Mouse (Mus musculus) neural tube, embryonic 15.5 days (tissue): ENCODE measurements around the gene Slc6a9. TPM values are rescaled to one million over a fixed set of nuclear protein-coding genes. Genes with fewer than 3 reads are reported as not detected.

Experiments
- ATAC-seq: fragments of 200-750 bp; cut with Nextera tagmentation; 2 replicates; pipeline ENCODE4 v1.8.0; 2017; ENCODE audit warnings: mild to moderate bottlenecking, moderate TSS enrichment, moderate library complexity; ENCODE audit not compliant: low FRiP score
- H3K27ac ChIP-seq: fragments of 300-500 bp; sonication (generic); replicated peaks from 2 replicates; pipeline ENCODE4 v1.5.1; 2015; ENCODE audit warnings: mild to moderate bottlenecking, inconsistent platforms
- H3K27me3 ChIP-seq: fragments of 300-500 bp; sonication (generic); replicated peaks from 2 replicates; pipeline ENCODE4 v1.6.1; 2015; ENCODE audit warnings: inconsistent platforms
- H3K36me3 ChIP-seq: fragments of 300-500 bp; sonication (generic); 2 replicates; pipeline ENCODE4 v1.6.1; 2015; ENCODE audit warnings: inconsistent platforms
- H3K4me1 ChIP-seq: fragments of 300-500 bp; sonication (generic); 2 replicates; pipeline ENCODE4 v1.6.1; 2015; ENCODE audit warnings: inconsistent platforms
- H3K4me2 ChIP-seq: fragments of 300-500 bp; sonication (generic); 2 replicates; pipeline ENCODE4 v1.6.1; 2015; ENCODE audit warnings: inconsistent platforms, mild to moderate bottlenecking, moderate library complexity
- H3K4me3 ChIP-seq: fragments of 300-500 bp; sonication (generic); replicated peaks from 2 replicates; pipeline ENCODE4 v1.5.1; 2015; ENCODE audit warnings: mild to moderate bottlenecking, inconsistent platforms
- H3K9ac ChIP-seq: fragments of 300-500 bp; sonication (generic); replicated peaks from 2 replicates; pipeline ENCODE4 v1.6.1; 2015; ENCODE audit warnings: mild to moderate bottlenecking, inconsistent platforms
- H3K9me3 ChIP-seq: fragments of 300-500 bp; sonication (generic); replicated peaks from 2 replicates; pipeline ENCODE4 v1.6.1; 2016; ENCODE audit warnings: inconsistent platforms
- WGBS: fragments of 180-500 bp; shearing (Covaris S2); methylation state at CpG from one replicate; pipeline ENCODE4 v1.1.7; 2015; ENCODE audit warnings: mixed read lengths; 5-methylcytosine and 5-hydroxymethylcytosine counted together
- polyA plus RNA-seq: library from polyadenylated mRNA; unstranded; fragments of >200 nt; fragmentation: Nextera tagmentation; extraction: Ambion mirVana; gene quantifications from 2 replicates; pipeline ENCODE4 v1.2.1, GENCODE M21; 2015

Gene Slc6a9
- polyA plus RNA-seq, 1 experiment from 2014 or later = 51.5 TPM

DNA sequence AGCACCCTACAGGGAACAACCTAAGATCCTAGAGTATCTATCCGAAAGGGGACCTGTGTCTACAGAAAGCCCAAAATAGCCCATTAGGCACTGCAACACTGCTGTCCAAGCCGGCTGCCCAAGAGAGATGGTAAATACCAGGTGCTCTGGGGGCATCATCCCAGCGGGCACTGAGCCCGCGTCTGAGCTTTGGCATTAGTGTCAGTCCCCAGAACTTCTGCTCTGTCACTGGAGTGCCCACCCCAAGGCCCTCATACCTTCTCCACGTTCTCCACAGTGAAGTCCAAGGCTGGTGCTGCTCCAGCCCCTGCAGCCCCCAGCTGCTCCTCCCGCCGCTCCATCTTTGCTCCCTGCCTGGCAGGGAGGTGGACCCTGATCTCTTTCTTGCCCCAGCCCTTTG, 79.7 kb downstream of the Slc6a9 start:
- Histone ChIP-seq H3K9ac (peak overlapping the region; percentile 87), H3K27ac (peak overlapping the region; percentile 90), H3K4me1 (peaks cover 63% of the 10 kb centered on the region), H3K4me3 (peak overlapping the region; percentile 88), H3K27me3 (no peaks in the 10 kb centered on the region), H3K9me3 (no peaks in the 10 kb centered on the region), H3K4me2 (peak overlapping the region; percentile 99), H3K36me3 (peaks cover 15% of the 10 kb centered on the region)
- 18% methylated on average over 8 of the region's 8 CpGs for WGBS
- ATAC-seq = 0 out of 2 replicates have a peak, but pooled peaks have one; percentile 1

GRCm38 (mm10) chr4:117914591-117915442, 80.5 kb downstream of the Slc6a9 start, which contains the start of gene Ipo13:
Ipo13 (minus strand) TSS chr4:117914999.
- under 1% methylated on average over 61 of the region's 61 CpGs for WGBS
- peaks cover 55% of the 10 kb centered on the region for H3K4me1 ChIP-seq
- ATAC-seq = peak; percentile 95
- peak within 1 kb of the TSS; percentile 90 for H3K27ac ChIP-seq
- H3K36me3 ChIP-seq = peaks cover 15% of the 10 kb centered on the region
- H3K4me3 ChIP-seq = peak within 1 kb of the TSS; percentile 88
- H3K4me2 ChIP-seq = peak within 1 kb of the TSS; percentile 99
- H3K27me3 ChIP-seq = no peaks in the 10 kb centered on the region
- no peaks in the 10 kb centered on the region for H3K9me3 ChIP-seq
- H3K9ac ChIP-seq = peak within 1 kb of the TSS; percentile 87

DNA sequence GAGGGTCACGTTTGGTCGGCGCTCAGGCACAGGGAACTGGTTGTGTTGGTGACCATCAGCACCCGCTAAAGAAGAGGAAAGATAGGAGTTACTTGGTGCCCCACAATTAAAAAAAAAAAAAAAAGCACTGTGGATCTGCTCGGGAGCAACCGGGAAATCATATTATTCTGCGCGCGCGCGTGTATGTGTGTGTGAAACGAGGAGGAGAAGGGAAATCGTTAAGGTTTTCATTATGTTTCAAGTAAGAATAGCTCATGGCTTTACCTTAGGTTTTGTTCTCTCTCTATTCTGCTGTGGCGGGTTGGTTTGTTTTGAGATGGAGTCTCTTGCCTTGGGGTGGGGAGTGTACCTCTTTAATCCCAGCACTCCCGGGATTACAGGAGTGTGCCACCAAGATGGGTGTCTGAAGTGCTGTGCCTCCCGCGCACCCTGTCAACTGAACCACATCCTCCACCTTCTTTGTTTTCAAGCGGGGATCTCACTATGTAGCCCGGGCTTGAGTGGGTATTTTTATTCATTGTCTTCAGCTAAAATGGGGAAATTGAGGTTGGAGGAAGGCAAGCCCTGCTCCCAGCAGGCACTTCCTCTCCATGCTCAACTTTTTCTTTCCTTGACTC, 81.3 kb downstream of the Slc6a9 start:
- peaks cover 14% of the 10 kb centered on the region for H3K36me3 ChIP-seq
- H3K4me1 ChIP-seq = peaks cover 47% of the 10 kb centered on the region
- H3K27me3 ChIP-seq = no peaks in the 10 kb centered on the region
- H3K9ac ChIP-seq = peak overlapping the region; percentile 87
- peak overlapping the region; percentile 88 for H3K4me3 ChIP-seq
- peak overlapping the region; percentile 90 for H3K27ac ChIP-seq
- WGBS = 5% methylated on average over 19 of the region's 19 CpGs
- peak; percentile 3; the same call in 1 of the 2 replicates for ATAC-seq
- H3K4me2 ChIP-seq = peak overlapping the region; percentile 99
- no peaks in the 10 kb centered on the region for H3K9me3 ChIP-seq

- WGBS = 85% methylated on average over 5 of the region's 5 CpGs
- Histone ChIP-seq H3K4me2 (peak overlapping the region; percentile 99), H3K27me3 (no peaks in the 10 kb centered on the region), H3K36me3 (peaks cover 6% of the 10 kb centered on the region), H3K27ac (no peak overlapping the region), H3K9me3 (no peaks in the 10 kb centered on the region), H3K4me1 (peaks cover 39% of the 10 kb centered on the region), H3K4me3 (no peak overlapping the region), H3K9ac (no peak overlapping the region)
- ATAC-seq = no peak
Measured at GRCm38 (mm10) chr4:117916386-117916785, 82.1 kb downstream of the Slc6a9 start.

GRCm38 (mm10) chr4:117917402-117917801, 83.1 kb downstream of the Slc6a9 start:
- no peak overlapping the region for H3K27ac ChIP-seq
- H3K36me3 ChIP-seq = no peaks in the 10 kb centered on the region
- H3K4me3 ChIP-seq = no peak overlapping the region
- no peak overlapping the region for H3K9ac ChIP-seq
- H3K27me3 ChIP-seq = no peaks in the 10 kb centered on the region
- H3K4me2 ChIP-seq = no peak overlapping the region
- peaks cover 29% of the 10 kb centered on the region for H3K4me1 ChIP-seq
- H3K9me3 ChIP-seq = no peaks in the 10 kb centered on the region
- no peak for ATAC-seq
- WGBS = 96% methylated on average over 4 of the region's 4 CpGs

DNA sequence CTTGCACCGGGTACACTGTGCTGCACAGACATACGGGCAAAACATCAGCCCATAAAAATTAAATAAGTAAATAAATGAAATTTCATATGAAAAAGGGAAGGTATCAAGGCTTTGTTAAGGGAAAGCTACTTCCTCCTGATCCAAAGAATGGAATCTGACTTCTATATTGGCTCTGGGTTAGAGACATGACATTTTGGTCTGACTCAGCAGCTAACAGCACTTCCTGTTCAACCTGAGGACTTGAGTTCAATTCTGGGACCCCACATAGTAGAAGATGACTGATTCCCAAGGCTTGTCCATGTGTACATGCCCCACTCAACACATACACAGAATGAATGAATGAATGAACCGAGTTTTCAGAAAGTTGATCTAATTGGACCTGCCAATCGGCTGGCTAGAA, 83.5 kb downstream of the Slc6a9 start:
- Histone ChIP-seq H3K9me3 (no peaks in the 10 kb centered on the region), H3K4me1 (peaks cover 25% of the 10 kb centered on the region), H3K27me3 (no peaks in the 10 kb centered on the region; the same call in 1 of the 2 replicates), H3K4me2 (no peak overlapping the region), H3K9ac (no peak overlapping the region), H3K36me3 (no peaks in the 10 kb centered on the region), H3K27ac (no peak overlapping the region), H3K4me3 (no peak overlapping the region)
- WGBS = 94% methylated on average over 4 of the region's 4 CpGs
- no peak for ATAC-seq

GRCm38 (mm10) chr4:117918261-117918660, 84.0 kb downstream of the Slc6a9 start:
- Histone ChIP-seq H3K27me3 (no peaks in the 10 kb centered on the region; the same call in 1 of the 2 replicates), H3K4me2 (no peak overlapping the region), H3K4me1 (peaks cover 21% of the 10 kb centered on the region), H3K4me3 (no peak overlapping the region), H3K9ac (no peak overlapping the region), H3K27ac (no peak overlapping the region), H3K36me3 (no peaks in the 10 kb centered on the region), H3K9me3 (no peaks in the 10 kb centered on the region)
- WGBS = 78% methylated on average over 3 of the region's 3 CpGs
- no peak for ATAC-seq

GRCm38 (mm10) chr4:117918762-117919161, 84.5 kb downstream of the Slc6a9 start:
- H3K27ac ChIP-seq = no peak overlapping the region

GRCm38 (mm10) chr4:117921358-117921757, 87.1 kb downstream of the Slc6a9 start:
- no peak overlapping the region for H3K4me3 ChIP-seq
- peaks cover 13% of the 10 kb centered on the region for H3K27me3 ChIP-seq
- no peak for ATAC-seq
- H3K4me1 ChIP-seq = peaks cover 3% of the 10 kb centered on the region
- H3K9ac ChIP-seq = no peak overlapping the region
- 90% methylated on average over 2 of the region's 2 CpGs for whole genome bisulfite sequencing
- no peaks in the 10 kb centered on the region for H3K36me3 ChIP-seq
- H3K9me3 ChIP-seq = no peaks in the 10 kb centered on the region
- H3K27ac ChIP-seq = no peak overlapping the region
- no peak overlapping the region for H3K4me2 ChIP-seq

More at GRCm38 (mm10) chr4:117918762-117919161, 84.5 kb downstream of the Slc6a9 start:
- no peak for ATAC-seq
- Histone ChIP-seq H3K9me3 (no peaks in the 10 kb centered on the region), H3K36me3 (no peaks in the 10 kb centered on the region), H3K4me2 (no peak overlapping the region), H3K4me1 (peaks cover 16% of the 10 kb centered on the region), H3K4me3 (no peak overlapping the region), H3K9ac (no peak overlapping the region), H3K27me3 (no peaks in the 10 kb centered on the region; the same call in 1 of the 2 replicates)
- 91% methylated on average over 5 of the region's 5 CpGs for WGBS

- Histone ChIP-seq H3K4me1 (peaks cover 21% of the 10 kb centered on the region), H3K9me3 (no peaks in the 10 kb centered on the region), H3K4me2 (no peak overlapping the region), H3K4me3 (no peak overlapping the region), H3K27me3 (peaks cover 25% of the 10 kb centered on the region), H3K36me3 (no peaks in the 10 kb centered on the region), H3K9ac (no peak overlapping the region), H3K27ac (no peak overlapping the region)
- 73% methylated on average over 2 of the region's 2 CpGs for WGBS
- no peak for ATAC-seq
Measured at GRCm38 (mm10) chr4:117923450-117923849, 89.1 kb downstream of the Slc6a9 start.
